Mouse (Mus musculus): ENCODE measurements around the gene 1700001J03Rik. TPM values are rescaled to one million over a fixed set of nuclear protein-coding genes. Genes with fewer than 3 reads are reported as not detected.
"Not testable (repeated sequence)": the region's sequence is repeated elsewhere in the genome, so short reads cannot be mapped to it uniquely, and the experiment has no call there.

Gene 1700001J03Rik
- polyA plus RNA-seq, 1 experiment from 2014 or later: not detected

DNA sequence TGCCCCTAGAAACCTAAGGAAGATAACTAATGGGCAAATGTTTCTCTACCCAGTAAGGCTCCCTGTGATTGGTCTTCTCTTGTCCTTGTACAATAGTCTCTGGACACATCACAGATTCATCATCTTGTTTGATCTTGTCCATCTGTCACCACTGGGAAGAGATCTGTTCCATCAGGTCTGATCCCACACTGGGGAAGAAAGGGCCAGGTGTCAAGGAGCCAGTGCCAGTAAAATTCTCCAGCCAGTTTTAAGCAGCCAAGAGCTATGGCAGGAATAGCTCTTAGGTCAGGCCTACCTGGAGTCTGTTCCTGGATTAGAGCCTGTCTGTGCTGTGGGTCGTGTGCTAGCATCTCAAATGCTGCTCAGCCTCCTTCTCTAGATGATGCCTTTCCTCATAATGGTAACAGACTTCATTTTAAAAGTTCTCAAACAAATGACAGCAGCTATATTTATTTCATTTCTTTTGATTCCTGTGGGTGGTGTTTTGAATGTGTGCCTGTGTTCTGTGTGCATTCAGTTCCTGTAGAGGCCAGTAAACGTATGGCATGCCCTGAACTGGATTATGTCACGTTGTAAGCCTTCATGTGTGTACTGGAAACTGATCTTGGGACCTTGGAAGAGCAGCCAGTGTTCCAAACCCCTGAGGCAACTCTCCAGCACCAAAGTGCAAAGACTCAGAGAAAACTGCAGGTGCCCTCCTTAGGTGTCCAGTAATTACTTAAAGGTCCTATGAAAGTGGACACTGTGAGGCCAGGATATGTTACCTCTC is 5.6 kb upstream of the 1700001J03Rik start:
- H3K36me3 ChIP-seq (ENCODE audit: control insufficient read depth, insufficient read depth): no peaks in the 10 kb centered on the region
- H3K27ac ChIP-seq (ENCODE audit: low read length): no peak overlapping the region
- no peaks in the 10 kb centered on the region for H3K27me3 ChIP-seq (replicated peaks; ENCODE audit: control insufficient read depth, insufficient read depth, low read length)
- no peak overlapping the region for H3K4me3 ChIP-seq (replicated peaks; ENCODE audit: low read length)
- H3K9ac ChIP-seq (replicated peaks; ENCODE audit: low read depth, low read length): no peak overlapping the region
- WGBS: 59% methylated on average over 3 of the region's 3 CpGs
- H3K9me3 ChIP-seq (ENCODE audit: control insufficient read depth, low read length): no peaks in the 10 kb centered on the region
- H3K4me1 ChIP-seq (replicated peaks; ENCODE audit: control insufficient read depth, insufficient read depth, low read length): no peaks in the 10 kb centered on the region
- no peak for ATAC-seq
- no peak overlapping the region for H3K4me2 ChIP-seq (ENCODE audit: low read length)

DNA sequence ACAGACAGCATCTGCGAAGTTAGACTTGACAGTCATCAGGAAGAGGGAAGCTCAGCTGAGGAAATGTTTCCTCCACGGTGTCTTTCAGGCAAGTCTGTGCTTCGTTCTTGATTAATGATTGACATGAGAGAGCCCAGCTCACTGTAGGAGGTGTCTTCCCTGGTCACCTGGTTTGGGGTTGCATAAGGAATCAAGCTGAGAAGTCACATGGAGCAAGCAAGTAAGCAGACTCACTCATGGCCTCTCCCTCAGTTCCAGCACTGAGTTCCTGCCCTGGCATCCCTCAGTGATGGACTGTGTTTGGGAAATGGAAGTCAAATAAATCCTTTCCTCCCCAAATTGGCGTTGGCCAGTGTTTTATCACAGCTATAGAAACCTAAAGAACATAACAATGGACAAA is 5.0 kb upstream of the 1700001J03Rik start:
- Histone ChIP-seq H3K36me3 (ENCODE audit: control insufficient read depth, insufficient read depth) (no peaks in the 10 kb centered on the region), H3K9me3 (ENCODE audit: control insufficient read depth, low read length) (no peaks in the 10 kb centered on the region), H3K27me3 (replicated peaks; ENCODE audit: control insufficient read depth, insufficient read depth, low read length) (no peaks in the 10 kb centered on the region), H3K9ac (replicated peaks; ENCODE audit: low read depth, low read length) (no peak overlapping the region), H3K27ac (ENCODE audit: low read length) (no peak overlapping the region), H3K4me2 (ENCODE audit: low read length) (no peak overlapping the region), H3K4me1 (replicated peaks; ENCODE audit: control insufficient read depth, insufficient read depth, low read length) (no peaks in the 10 kb centered on the region), H3K4me3 (replicated peaks; ENCODE audit: low read length) (no peak overlapping the region)
- no peak for ATAC-seq
- 77% methylated on average over 4 of the region's 4 CpGs for WGBS

DNA sequence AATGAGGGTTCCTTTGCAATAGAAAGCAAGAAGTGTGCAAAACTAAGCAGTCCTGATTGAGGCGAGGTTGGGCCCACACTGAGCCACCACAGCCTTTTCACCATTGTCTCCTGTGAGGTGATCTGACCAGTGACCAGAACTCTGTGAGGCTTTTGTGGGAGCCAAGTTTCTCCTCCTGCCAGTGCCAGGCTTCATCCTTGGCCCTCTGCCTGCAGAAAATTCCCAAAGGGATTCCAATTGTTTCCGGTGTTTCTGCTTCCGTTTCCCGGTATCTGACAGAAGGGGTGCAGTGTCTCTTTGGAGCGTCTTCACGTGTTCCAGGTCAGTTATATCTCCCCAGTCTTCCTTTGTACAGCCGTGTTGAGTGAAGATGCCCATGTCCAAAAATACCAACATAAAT is 3.6 kb upstream of the 1700001J03Rik start:
- Histone ChIP-seq H3K27ac (ENCODE audit: low read length) (no peak overlapping the region), H3K4me1 (replicated peaks; ENCODE audit: control insufficient read depth, insufficient read depth, low read length) (no peaks in the 10 kb centered on the region), H3K9ac (replicated peaks; ENCODE audit: low read depth, low read length) (no peak overlapping the region), H3K4me2 (ENCODE audit: low read length) (no peak overlapping the region), H3K36me3 (ENCODE audit: control insufficient read depth, insufficient read depth) (no peaks in the 10 kb centered on the region), H3K27me3 (replicated peaks; ENCODE audit: control insufficient read depth, insufficient read depth, low read length) (no peaks in the 10 kb centered on the region), H3K9me3 (ENCODE audit: control insufficient read depth, low read length) (no peaks in the 10 kb centered on the region), H3K4me3 (replicated peaks; ENCODE audit: low read length) (no peak overlapping the region)
- ATAC-seq: no peak
- 83% methylated on average over 7 of the region's 7 CpGs for WGBS

DNA sequence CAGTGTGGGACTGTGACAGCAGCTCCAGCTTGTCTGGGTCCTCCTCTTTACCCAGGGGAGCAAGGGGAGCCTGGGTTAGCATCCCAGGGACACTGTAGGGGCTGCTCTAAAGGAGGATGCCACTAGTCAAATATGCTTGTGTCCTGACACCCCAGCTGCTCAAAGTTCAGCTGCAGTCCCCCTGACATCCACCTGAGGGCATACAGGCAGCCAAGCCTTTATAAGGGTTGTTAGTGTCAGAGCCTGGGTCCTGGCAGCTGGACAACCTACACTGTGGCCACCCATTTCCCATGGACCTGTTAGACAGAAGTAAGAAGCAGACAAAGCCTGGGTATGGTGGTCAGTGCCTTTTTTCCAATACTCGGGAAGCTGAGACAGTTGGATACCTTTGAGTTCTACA is 3.0 kb upstream of the 1700001J03Rik start:
- H3K4me3 ChIP-seq (replicated peaks; ENCODE audit: low read length): no peak overlapping the region
- H3K36me3 ChIP-seq (ENCODE audit: control insufficient read depth, insufficient read depth): no peaks in the 10 kb centered on the region
- no peak overlapping the region for H3K27ac ChIP-seq (ENCODE audit: low read length)
- H3K4me2 ChIP-seq (ENCODE audit: low read length): no peak overlapping the region
- H3K4me1 ChIP-seq (replicated peaks; ENCODE audit: control insufficient read depth, insufficient read depth, low read length): no peaks in the 10 kb centered on the region
- 84% methylated on average over 1 of the region's 1 CpGs for WGBS
- no peak for ATAC-seq
- no peak overlapping the region for H3K9ac ChIP-seq (replicated peaks; ENCODE audit: low read depth, low read length)
- H3K9me3 ChIP-seq (ENCODE audit: control insufficient read depth, low read length): no peaks in the 10 kb centered on the region
- no peaks in the 10 kb centered on the region for H3K27me3 ChIP-seq (replicated peaks; ENCODE audit: control insufficient read depth, insufficient read depth, low read length)

DNA sequence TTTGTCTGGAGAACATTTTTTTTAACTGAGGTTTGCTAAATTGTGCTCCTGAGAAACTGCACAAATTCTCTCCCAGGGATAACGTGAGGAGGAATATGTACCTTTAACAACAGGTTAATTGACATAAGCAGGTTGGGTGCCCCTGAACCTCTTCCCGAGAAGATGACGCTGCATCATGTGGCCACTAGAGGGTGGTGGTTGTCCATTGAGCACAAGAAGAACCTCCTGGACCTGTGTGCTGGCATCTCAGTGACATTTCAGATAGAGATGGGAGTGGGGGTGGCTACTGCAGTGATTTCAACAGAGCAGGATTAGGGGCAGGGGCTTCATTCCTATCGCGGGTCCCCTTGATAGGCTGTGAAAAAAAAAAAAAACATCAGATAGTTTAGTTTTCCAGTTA is 2.3 kb upstream of the 1700001J03Rik start:
- not testable (repeated sequence) for H3K4me1 ChIP-seq (replicated peaks; ENCODE audit: control insufficient read depth, insufficient read depth, low read length); ATAC-seq; H3K27ac ChIP-seq (ENCODE audit: low read length); H3K27me3 ChIP-seq (replicated peaks; ENCODE audit: control insufficient read depth, insufficient read depth, low read length); H3K9ac ChIP-seq (replicated peaks; ENCODE audit: low read depth, low read length); H3K9me3 ChIP-seq (ENCODE audit: control insufficient read depth, low read length); H3K4me2 ChIP-seq (ENCODE audit: low read length); H3K36me3 ChIP-seq (ENCODE audit: control insufficient read depth, insufficient read depth); H3K4me3 ChIP-seq (replicated peaks; ENCODE audit: low read length)
- WGBS: 28% methylated on average over 5 of the region's 5 CpGs

DNA sequence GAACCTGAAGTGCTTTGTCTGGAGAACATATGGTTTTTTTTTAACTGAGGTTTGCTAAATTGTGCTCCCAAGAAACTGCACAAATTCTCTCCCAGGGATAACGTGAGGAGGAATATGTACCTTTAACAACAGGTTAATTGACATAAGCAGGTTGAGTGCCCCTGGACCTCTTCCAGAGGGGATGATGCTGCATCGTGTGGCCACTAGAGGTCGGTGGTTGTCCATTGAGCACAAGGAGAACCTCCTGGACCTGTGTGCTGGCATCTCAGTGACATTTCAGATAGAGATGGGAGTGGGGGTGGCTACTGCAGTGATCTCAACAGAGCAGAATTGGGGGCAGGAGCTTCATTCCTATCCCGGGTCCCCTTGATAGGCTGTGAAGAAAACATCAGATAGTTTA is 12.4 kb downstream of the 1700001J03Rik start:
- H3K9me3 ChIP-seq (ENCODE audit: control insufficient read depth, low read length); H3K4me2 ChIP-seq (ENCODE audit: low read length); H3K27me3 ChIP-seq (replicated peaks; ENCODE audit: control insufficient read depth, insufficient read depth, low read length); H3K9ac ChIP-seq (replicated peaks; ENCODE audit: low read depth, low read length); H3K4me3 ChIP-seq (replicated peaks; ENCODE audit: low read length); ATAC-seq; H3K36me3 ChIP-seq (ENCODE audit: control insufficient read depth, insufficient read depth); H3K4me1 ChIP-seq (replicated peaks; ENCODE audit: control insufficient read depth, insufficient read depth, low read length); H3K27ac ChIP-seq (ENCODE audit: low read length): not testable (repeated sequence)
- 72% methylated on average over 4 of the region's 4 CpGs for WGBS

DNA sequence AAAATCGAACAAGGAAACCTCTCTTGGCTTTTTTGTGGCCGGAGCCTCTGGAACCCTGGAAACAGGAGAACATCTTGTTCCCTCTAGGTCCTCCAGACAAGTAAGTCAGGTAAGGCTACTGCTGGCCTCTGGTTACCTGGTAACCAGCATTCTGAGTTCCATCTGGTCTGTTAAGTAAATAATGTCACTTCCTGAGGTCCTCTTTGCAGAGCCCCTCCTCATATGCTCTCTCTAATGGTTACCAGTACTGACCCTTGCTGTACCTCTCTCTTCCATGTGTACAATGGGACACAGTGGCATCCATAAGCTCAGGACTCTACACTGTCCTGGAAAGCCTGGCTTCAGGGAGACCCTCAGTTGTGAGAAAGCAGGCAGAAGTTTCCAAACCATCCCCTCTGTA is 14.5 kb downstream of the 1700001J03Rik start, which contains the start of gene Gm6309:
Gm6309 (minus strand) TSS at position 101 of the 400 bp plus-strand sequence.
- not testable (repeated sequence) for H3K27ac ChIP-seq (ENCODE audit: low read length); H3K27me3 ChIP-seq (replicated peaks; ENCODE audit: control insufficient read depth, insufficient read depth, low read length)
- 78% methylated on average over 2 of the region's 2 CpGs for WGBS

DNA sequence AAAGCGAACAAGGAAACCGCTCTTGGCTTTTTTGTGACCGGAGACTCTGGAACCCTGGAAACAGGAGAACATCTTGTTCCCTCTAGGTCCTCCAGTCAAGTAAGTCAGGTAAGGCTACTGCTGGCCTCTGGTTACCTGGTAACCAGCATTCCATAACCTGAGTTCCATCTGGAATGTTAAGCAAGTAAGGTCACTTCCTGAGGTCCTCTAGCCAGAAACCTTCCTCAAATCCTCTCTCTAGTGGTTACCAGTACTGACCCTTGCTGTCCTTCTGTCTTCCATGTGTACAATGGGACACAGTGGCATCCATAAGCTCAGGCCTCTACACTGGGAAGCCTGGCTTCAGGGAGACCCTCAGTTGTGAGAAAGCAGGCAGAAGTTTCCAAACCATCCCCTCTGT is 24.7 kb downstream of the 1700001J03Rik start, which contains the start of gene Gm5565:
Gm5565 (minus strand) TSS at position 101 of the 400 bp plus-strand sequence.
- WGBS: 95% methylated on average over 3 of the region's 3 CpGs

More for the DNA sequence above, 14.5 kb downstream of the 1700001J03Rik start, which contains the start of gene Gm6309:
- H3K9me3 ChIP-seq (ENCODE audit: control insufficient read depth, low read length); H3K9ac ChIP-seq (replicated peaks; ENCODE audit: low read depth, low read length); H3K4me2 ChIP-seq (ENCODE audit: low read length); H3K4me1 ChIP-seq (replicated peaks; ENCODE audit: control insufficient read depth, insufficient read depth, low read length); ATAC-seq; H3K36me3 ChIP-seq (ENCODE audit: control insufficient read depth, insufficient read depth); H3K4me3 ChIP-seq (replicated peaks; ENCODE audit: low read length): not testable (repeated sequence)

DNA sequence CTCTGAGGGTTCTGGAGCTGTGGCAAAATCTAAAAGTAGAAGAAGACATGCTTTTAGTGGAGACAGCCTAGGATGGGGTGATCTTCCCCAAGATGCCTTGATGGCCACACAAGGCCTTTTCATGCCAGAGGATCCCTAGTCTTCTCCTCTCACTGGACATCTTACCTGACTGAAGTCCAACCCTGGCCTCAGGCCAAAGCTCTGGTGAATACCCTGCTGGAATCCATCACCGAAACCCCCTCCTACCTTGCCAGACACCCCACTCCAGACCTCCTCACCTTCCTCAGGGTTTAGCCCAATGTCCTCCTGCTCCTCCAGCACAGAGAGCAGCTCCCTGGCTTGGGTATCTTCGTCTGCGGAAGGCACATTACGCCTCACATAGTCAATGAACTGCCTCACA is 26.8 kb downstream of the 1700001J03Rik start:
- H3K4me3 ChIP-seq (replicated peaks; ENCODE audit: low read length); H3K27me3 ChIP-seq (replicated peaks; ENCODE audit: control insufficient read depth, insufficient read depth, low read length); H3K9ac ChIP-seq (replicated peaks; ENCODE audit: low read depth, low read length); ATAC-seq; H3K36me3 ChIP-seq (ENCODE audit: control insufficient read depth, insufficient read depth); H3K9me3 ChIP-seq (ENCODE audit: control insufficient read depth, low read length); H3K27ac ChIP-seq (ENCODE audit: low read length); H3K4me2 ChIP-seq (ENCODE audit: low read length); H3K4me1 ChIP-seq (replicated peaks; ENCODE audit: control insufficient read depth, insufficient read depth, low read length): not testable (repeated sequence)
- WGBS: 87% methylated on average over 4 of the region's 4 CpGs

More for the DNA sequence above, 24.7 kb downstream of the 1700001J03Rik start, which contains the start of gene Gm5565:
- not testable (repeated sequence) for ATAC-seq; H3K9ac ChIP-seq (replicated peaks; ENCODE audit: low read depth, low read length); H3K4me3 ChIP-seq (replicated peaks; ENCODE audit: low read length); H3K9me3 ChIP-seq (ENCODE audit: control insufficient read depth, low read length); H3K27ac ChIP-seq (ENCODE audit: low read length); H3K36me3 ChIP-seq (ENCODE audit: control insufficient read depth, insufficient read depth); H3K27me3 ChIP-seq (replicated peaks; ENCODE audit: control insufficient read depth, insufficient read depth, low read length); H3K4me2 ChIP-seq (ENCODE audit: low read length); H3K4me1 ChIP-seq (replicated peaks; ENCODE audit: control insufficient read depth, insufficient read depth, low read length)

All from forebrain, embryonic 16.5 days (tissue).